Mouse (Mus musculus) forebrain, embryonic 16.5 days (tissue): ENCODE measurements around the gene Fabp2. TPM values are rescaled to one million over a fixed set of nuclear protein-coding genes. Genes with fewer than 3 reads are reported as not detected.
A peak's percentile ranks its signal among the peaks of the same experiment; 100 is the strongest.

Experiments
- ATAC-seq: fragments of 200-750 bp; cut with Nextera tagmentation; 2 replicates; pipeline ENCODE4 v1.8.0; 2017; ENCODE audit warnings: mild to moderate bottlenecking, moderate library complexity
- H3K27ac ChIP-seq: fragments of 300-500 bp; sonication (generic); 2 replicates; pipeline ENCODE4 v1.5.1; 2014; ENCODE audit warnings: low read length, control low read depth
- H3K27me3 ChIP-seq: fragments of 300-500 bp; sonication (generic); replicated peaks from 2 replicates; pipeline ENCODE4 v1.6.1; 2014; ENCODE audit warnings: low read length; ENCODE audit not compliant: control insufficient read depth, insufficient read depth
- H3K36me3 ChIP-seq: fragments of 300-500 bp; sonication (generic); 2 replicates; pipeline ENCODE4 v1.6.1; 2014; ENCODE audit not compliant: control insufficient read depth, insufficient read depth
- H3K4me1 ChIP-seq: fragments of 300-500 bp; sonication (generic); replicated peaks from 2 replicates; pipeline ENCODE4 v1.6.1; 2014; ENCODE audit warnings: low read length; ENCODE audit not compliant: control insufficient read depth, insufficient read depth
- H3K4me2 ChIP-seq: fragments of 300-500 bp; sonication (generic); 2 replicates; pipeline ENCODE4 v1.6.1; 2014; ENCODE audit warnings: mild to moderate bottlenecking, low read length, control low read depth
- H3K4me3 ChIP-seq: fragments of 300-500 bp; sonication (generic); replicated peaks from 2 replicates; pipeline ENCODE4 v1.5.1; 2014; ENCODE audit warnings: mild to moderate bottlenecking, low read length, control low read depth
- H3K9ac ChIP-seq: fragments of 300-500 bp; sonication (generic); replicated peaks from 2 replicates; pipeline ENCODE4 v1.6.1; 2014; ENCODE audit warnings: low read depth, low read length, control low read depth
- H3K9me3 ChIP-seq: fragments of 300-500 bp; sonication (generic); 2 replicates; pipeline ENCODE4 v1.6.1; 2016; ENCODE audit warnings: low read length; ENCODE audit not compliant: control insufficient read depth
- WGBS: fragments of 180-500 bp; shearing (Covaris S2); extraction: QIAGEN DNeasy Blood & Tissue Kit; methylation state at CpG from one replicate; pipeline ENCODE4 v1.1.7; 2014; 5-methylcytosine and 5-hydroxymethylcytosine counted together
- polyA plus RNA-seq: library from polyadenylated mRNA; unstranded; fragments of >200 nt; fragmentation: Nextera tagmentation; extraction: Ambion mirVana; gene quantifications from 2 replicates; pipeline ENCODE4 v1.2.1, GENCODE M21; 2015

Gene Fabp2
- polyA plus RNA-seq, 1 experiment from 2014 or later, result not detected

GRCm38 (mm10) chr3:122916191-122916680 lies 21.4 kb downstream of the Fabp2 start:
- Histone ChIP-seq H3K27ac (no peak overlapping the region), H3K9me3 (no peaks in the 10 kb centered on the region), H3K36me3 (no peaks in the 10 kb centered on the region), H3K4me2 (no peak overlapping the region), H3K9ac (no peak overlapping the region), H3K4me1 (no peaks in the 10 kb centered on the region), H3K27me3 (no peaks in the 10 kb centered on the region), H3K4me3 (no peak overlapping the region)
- WGBS, result 87% methylated on average over 6 of the region's 6 CpGs
- no peak for ATAC-seq

- H3K36me3 ChIP-seq, result no peaks in the 10 kb centered on the region
- 0 out of 2 replicates have a peak, but pooled peaks cover 2% of the 10 kb centered on the region for H3K4me1 ChIP-seq
- no peak overlapping the region for H3K9ac ChIP-seq
- no peak overlapping the region for H3K4me2 ChIP-seq
- 76% methylated on average over 2 of the region's 2 CpGs for WGBS
- ATAC-seq, result no peak
- no peaks in the 10 kb centered on the region for H3K27me3 ChIP-seq
- no peak overlapping the region for H3K4me3 ChIP-seq
- no peak overlapping the region for H3K27ac ChIP-seq
- no peaks in the 10 kb centered on the region for H3K9me3 ChIP-seq
Measured at GRCm38 (mm10) chr3:122918672-122919071, 23.8 kb downstream of the Fabp2 start.

GRCm38 (mm10) chr3:122919260-122919659 lies 24.4 kb downstream of the Fabp2 start, which contains the start of gene Gm10959:
TSS of gene Gm10959 (minus strand) at chr3:122919360.
- no peak within 1 kb of the TSS for H3K4me2 ChIP-seq
- no peaks in the 10 kb centered on the region for H3K27me3 ChIP-seq
- ATAC-seq, result no peak
- H3K9ac ChIP-seq, result no peak within 1 kb of the TSS
- H3K4me3 ChIP-seq, result no peak within 1 kb of the TSS
- 84% methylated on average over 8 of the region's 8 CpGs for WGBS
- H3K27ac ChIP-seq, result no peak within 1 kb of the TSS
- no peaks in the 10 kb centered on the region for H3K36me3 ChIP-seq
- H3K4me1 ChIP-seq, result 0 out of 2 replicates have a peak, but pooled peaks cover 2% of the 10 kb centered on the region
- H3K9me3 ChIP-seq, result no peaks in the 10 kb centered on the region

GRCm38 (mm10) chr3:122920572-122921435 lies 25.9 kb downstream of the Fabp2 start:
- no peak overlapping the region for H3K4me2 ChIP-seq
- no peaks in the 10 kb centered on the region for H3K36me3 ChIP-seq
- H3K27ac ChIP-seq, result no peak overlapping the region
- no peaks in the 10 kb centered on the region for H3K27me3 ChIP-seq
- H3K9me3 ChIP-seq, result no peaks in the 10 kb centered on the region
- ATAC-seq, result no peak
- H3K9ac ChIP-seq, result no peak overlapping the region
- H3K4me3 ChIP-seq, result no peak overlapping the region
- H3K4me1 ChIP-seq, result peaks cover 6% of the 10 kb centered on the region; the same call in 1 of the 2 replicates
- 55% methylated on average over 8 of the region's 8 CpGs for WGBS

GRCm38 (mm10) chr3:122921676-122922527 lies 27.0 kb downstream of the Fabp2 start:
- Histone ChIP-seq H3K4me2 (no peak overlapping the region), H3K9ac (no peak overlapping the region), H3K27me3 (no peaks in the 10 kb centered on the region), H3K36me3 (no peaks in the 10 kb centered on the region), H3K9me3 (no peaks in the 10 kb centered on the region), H3K4me1 (peaks cover 6% of the 10 kb centered on the region; the same call in 1 of the 2 replicates), H3K4me3 (no peak overlapping the region), H3K27ac (no peak overlapping the region)
- ATAC-seq, result no peak
- WGBS, result 76% methylated on average over 8 of the region's 8 CpGs

GRCm38 (mm10) chr3:122923147-122923546 lies 28.3 kb downstream of the Fabp2 start:
- 74% methylated on average over 7 of the region's 7 CpGs for WGBS
- no peak overlapping the region for H3K27ac ChIP-seq
- peaks cover 6% of the 10 kb centered on the region; the same call in 1 of the 2 replicates for H3K4me1 ChIP-seq
- H3K4me3 ChIP-seq, result no peak overlapping the region
- no peaks in the 10 kb centered on the region for H3K27me3 ChIP-seq
- H3K4me2 ChIP-seq, result peak overlapping the region; percentile 64; the same call in 1 of the 2 replicates
- H3K9ac ChIP-seq, result no peak overlapping the region
- H3K9me3 ChIP-seq, result no peaks in the 10 kb centered on the region
- H3K36me3 ChIP-seq, result peaks cover 4% of the 10 kb centered on the region; the same call in 1 of the 2 replicates
- ATAC-seq, result no peak

GRCm38 (mm10) chr3:122924009-122924914 lies 29.4 kb downstream of the Fabp2 start, which contains the start of gene 1810037I17Rik:
TSS of gene 1810037I17Rik (plus strand) at chr3:122924203.
- H3K9ac ChIP-seq, result peak within 1 kb of the TSS; percentile 64
- peak within 1 kb of the TSS; percentile 79 for H3K27ac ChIP-seq
- peak; percentile 99 for ATAC-seq
- WGBS, result under 1% methylated on average over 59 of the region's 68 CpGs
- H3K27me3 ChIP-seq, result no peaks in the 10 kb centered on the region
- peaks cover 6% of the 10 kb centered on the region; the same call in 1 of the 2 replicates for H3K4me1 ChIP-seq
- H3K9me3 ChIP-seq, result no peaks in the 10 kb centered on the region
- peak within 1 kb of the TSS; percentile 67 for H3K4me2 ChIP-seq
- H3K36me3 ChIP-seq, result peaks cover 4% of the 10 kb centered on the region; the same call in 1 of the 2 replicates
- H3K4me3 ChIP-seq, result peak within 1 kb of the TSS; percentile 54

- no peaks in the 10 kb centered on the region for H3K9me3 ChIP-seq
- no peak overlapping the region for H3K9ac ChIP-seq
- no peak overlapping the region for H3K4me3 ChIP-seq
- no peak for ATAC-seq
- no peak overlapping the region for H3K27ac ChIP-seq
- H3K36me3 ChIP-seq, result peaks cover 6% of the 10 kb centered on the region; the same call in 1 of the 2 replicates
- no peak overlapping the region for H3K4me2 ChIP-seq
- no peaks in the 10 kb centered on the region for H3K27me3 ChIP-seq
- H3K4me1 ChIP-seq, result peaks cover 4% of the 10 kb centered on the region; the same call in 1 of the 2 replicates
- 90% methylated on average over 6 of the region's 6 CpGs for WGBS
Measured at GRCm38 (mm10) chr3:122929723-122930122, 34.9 kb downstream of the Fabp2 start.
